Comparison of ENCODE assay signal across 9 mouse cellular contexts in the genomic region with DNA sequence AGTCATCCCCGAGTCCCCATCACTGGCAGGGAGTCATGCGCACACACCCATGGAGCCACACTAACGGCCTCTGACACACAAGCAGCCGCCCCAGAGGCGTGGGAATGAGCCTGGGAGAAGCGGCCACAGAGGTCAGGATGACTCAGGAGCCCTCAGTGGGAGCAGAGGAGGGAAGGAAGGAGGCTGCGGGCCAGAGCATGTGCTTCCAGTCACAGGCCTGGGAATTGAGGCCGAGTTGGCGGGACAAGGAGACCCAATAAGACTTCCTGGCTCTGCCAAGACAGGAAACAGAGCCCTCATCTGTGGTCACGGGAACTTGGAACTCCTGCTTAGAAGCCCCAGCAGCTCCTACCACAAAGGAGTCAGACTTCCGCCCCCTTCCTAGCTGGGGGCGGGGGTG. TPM values are rescaled to one million over a fixed set of nuclear protein-coding genes. Genes with fewer than 3 reads are reported as not detected.
DNase-seq lines count a peak whose midpoint lies in the region; ATAC-seq and TF ChIP-seq lines count a peak whose summit lies in the region.
"Had no signal": no experiment of that assay in that cellular context is flagged by ENCODE, and none has a peak within 500 bp of the region (broad histone marks: within the 10 kb centered on the region; RNA-seq: fewer than 3 reads in every experiment).

No protein-coding gene starts in this region.

- peak; percentile 97 for DNase-seq in 3T3-L1 (ENCODE audit: low read depth, low spot score)
- DNase-seq in ZHBTc4 (ENCODE audit: low read depth, low spot score) = peak; percentile 64
- DNase-seq in gastrocnemius, postnatal 4 days (ENCODE audit: low spot score in 2 of 2) = peak; percentile 47 to 72
- peak; percentile 62 to 89 for DNase-seq in kidney, postnatal 25 days
- DNase-seq in left cerebral cortex, postnatal 14 days (ENCODE audit: low spot score in 2 of 2) = no peak
- DNase-seq in thymus, postnatal 0 days (ENCODE audit: low spot score) = no peak
- DNase-seq in hindbrain, postnatal 0 days (ENCODE audit: low spot score) = no peak
- no peak for DNase-seq in layer of hippocampus, adult 11-12 months (ENCODE audit: low spot score)

- no peak overlapping the region for H3K4me2 ChIP-seq in hindbrain, postnatal 0 days (ENCODE audit: low read depth, low read length)

- H3K36me3 ChIP-seq in hindbrain, postnatal 0 days (ENCODE audit: insufficient read depth, low read length) = no peaks in the 10 kb centered on the region

- H3K9ac ChIP-seq in hindbrain, postnatal 0 days (replicated peaks; ENCODE audit: low read length) = no peak overlapping the region

- no peak for TF ChIP-seq CTCF in hindbrain, postnatal 0 days (IDR thresholded peaks at IDR 0.05; ENCODE audit: low read depth)

- H3K9me3 ChIP-seq in hindbrain, postnatal 0 days (ENCODE audit: low read length) = no peaks in the 10 kb centered on the region

- no peak overlapping the region for H3K4me3 ChIP-seq in hindbrain, postnatal 0 days (ENCODE audit: low read length)

- intact Hi-C loops in left cerebral cortex, postnatal 14 days (cut with DNase I) = no loop called here

- peaks cover 3% of the 10 kb centered on the region; the same call in 1 of the 2 replicates for H3K4me1 ChIP-seq in hindbrain, postnatal 0 days (ENCODE audit: insufficient read depth, low read length)

- ATAC-seq in hindbrain, postnatal 0 days = no peak

- no peaks in the 10 kb centered on the region; the same call in 1 of the 2 replicates for H3K27me3 ChIP-seq in hindbrain, postnatal 0 days (ENCODE audit: insufficient read depth, low read length)

- H3K27ac ChIP-seq in hindbrain, postnatal 0 days = no peak overlapping the region

- whole genome bisulfite sequencing in hindbrain, postnatal 0 days = 61% methylated on average over 12 of the region's 12 CpGs

RNA-seq across cellular contexts. Expression of a gene that starts 14.7 kb away (rescaled TPM):
- under 1 TPM; 0.74 to 0.98 TPM for total RNA-seq in gastrocnemius, postnatal 4 days (2021)
- 100 to 1,000 TPM; 205 to 210 TPM for total RNA-seq in left cerebral cortex, postnatal 14 days (2021)
- 0.24 and 0.52 TPM in 2 replicates for polyA plus RNA-seq in thymus, postnatal 0 days (2015; fragmentation: Nextera tagmentation; extraction: Ambion mirVana)
- total RNA-seq in hindbrain, postnatal 0 days (2014; rRNA removed) = 317 and 346 TPM in 2 replicates
- polyA plus RNA-seq in hindbrain, postnatal 0 days (2015; fragmentation: Nextera tagmentation; extraction: Ambion mirVana) = 190 and 213 TPM in 2 replicates

RNA-seq across cellular contexts. Expression of a gene that starts 54.1 kb away (rescaled TPM):
- total RNA-seq in gastrocnemius, postnatal 4 days (2021) = 100 to 1,000 TPM; 156 to 159 TPM
- total RNA-seq in left cerebral cortex, postnatal 14 days (2021) = 1 to 10 TPM; 1.8 to 1.9 TPM
- 1.8 and 1.9 TPM in 2 replicates for polyA plus RNA-seq in thymus, postnatal 0 days (2015; fragmentation: Nextera tagmentation; extraction: Ambion mirVana)
- 3.3 and 4.0 TPM in 2 replicates for total RNA-seq in hindbrain, postnatal 0 days (2014; rRNA removed)
- polyA plus RNA-seq in hindbrain, postnatal 0 days (2015; fragmentation: Nextera tagmentation; extraction: Ambion mirVana) = 1.1 and 1.5 TPM in 2 replicates

RNA-seq across cellular contexts. Expression of a gene that starts 57.5 kb away (rescaled TPM):
- not detected for total RNA-seq in gastrocnemius, postnatal 4 days (2021)
- total RNA-seq in left cerebral cortex, postnatal 14 days (2021) = not detected
- polyA plus RNA-seq in thymus, postnatal 0 days (2015; fragmentation: Nextera tagmentation; extraction: Ambion mirVana) = not detected in 2 replicates
- total RNA-seq in hindbrain, postnatal 0 days (2014; rRNA removed) = not detected in 2 replicates
- not detected in 2 replicates for polyA plus RNA-seq in hindbrain, postnatal 0 days (2015; fragmentation: Nextera tagmentation; extraction: Ambion mirVana)
- polyA plus RNA-seq: large intestine, adult 2 months had no signal

Comparison
In these comparisons a context has a peak if more than half of its experiments do, and no peak if none do; other contexts are left out.
1. DNase-seq: peak in 3T3-L1 (single experiment), ZHBTc4 (single experiment), gastrocnemius, postnatal 4 days (2 of 2) and kidney, postnatal 25 days (2 of 2); none in left cerebral cortex, postnatal 14 days (0 of 2), thymus, postnatal 0 days (single experiment), hindbrain, postnatal 0 days (single experiment) and layer of hippocampus, adult 11-12 months (single experiment).
2. RNA of a gene that starts 14.7 kb away (total RNA-seq): 317 to 346 TPM in hindbrain, postnatal 0 days and 205 to 210 TPM in left cerebral cortex, postnatal 14 days; 0.74 to 0.98 TPM in gastrocnemius, postnatal 4 days; every median in the first group is over 100 times any median in the second.
3. RNA of a gene that starts 54.1 kb away (total RNA-seq): 156 to 159 TPM in gastrocnemius, postnatal 4 days; 3.3 to 4.0 TPM in hindbrain, postnatal 0 days and 1.8 to 1.9 TPM in left cerebral cortex, postnatal 14 days; every median in the first group is over 10 times any median in the second.